Mouse (Mus musculus): ENCODE data around the gene Mamdc2. TPM values are rescaled to one million over a fixed set of nuclear protein-coding genes. Genes with fewer than 3 reads are reported as not detected.
"Not testable (repeated sequence)": the region's sequence is repeated elsewhere in the genome, so short reads cannot be mapped to it uniquely, and the experiment has no call there.

Mamdc2 gene
- polyA plus RNA-seq, 1 experiment from 2014 or later = 12.8 TPM

- Histone ChIP-seq H3K36me3 (ENCODE audit: insufficient read depth, low read length) (no peaks in the 10 kb centered on the region), H3K27me3 (replicated peaks; ENCODE audit: insufficient read depth, low read length) (no peaks in the 10 kb centered on the region), H3K4me3 (ENCODE audit: low read depth, low read length) (no peak overlapping the region), H3K27ac (ENCODE audit: low read length) (no peak overlapping the region), H3K9me3 (ENCODE audit: low read length) (no peaks in the 10 kb centered on the region), H3K4me2 (replicated peaks; ENCODE audit: low read depth, low read length) (no peak overlapping the region), H3K9ac (replicated peaks; ENCODE audit: low read depth) (no peak overlapping the region), H3K4me1 (ENCODE audit: insufficient read depth, low read depth, low read length) (no peaks in the 10 kb centered on the region)
- peak; percentile 57 for DNase-seq (ENCODE audit: low spot score)
- ATAC-seq = peak; percentile 65
- WGBS = 32% methylated on average over 8 of the region's 8 CpGs
- TF ChIP-seq EP300 (IDR thresholded peaks at IDR 0.05) (no peak), CTCF (IDR thresholded peaks at IDR 0.05) (no peak)
Measured at GRCm38 (mm10) chr19:23489780-23490179, 41.5 kb upstream of the Mamdc2 start.

- no peak for TF ChIP-seq EP300 (IDR thresholded peaks at IDR 0.05)
- no peak for TF ChIP-seq CTCF (IDR thresholded peaks at IDR 0.05)
- H3K4me1 ChIP-seq (ENCODE audit: insufficient read depth, low read depth, low read length) = no peaks in the 10 kb centered on the region
- ATAC-seq (no peak), DNase-seq (ENCODE audit: low spot score) (no peak)
- no peak overlapping the region for H3K4me2 ChIP-seq (replicated peaks; ENCODE audit: low read depth, low read length)
- H3K27me3 ChIP-seq (replicated peaks; ENCODE audit: insufficient read depth, low read length) = no peaks in the 10 kb centered on the region
- no peaks in the 10 kb centered on the region for H3K9me3 ChIP-seq (ENCODE audit: low read length)
- no peak overlapping the region for H3K4me3 ChIP-seq (ENCODE audit: low read depth, low read length)
- 86% methylated on average over 1 of the region's 1 CpGs for WGBS
- H3K36me3 ChIP-seq (ENCODE audit: insufficient read depth, low read length) = no peaks in the 10 kb centered on the region
- no peak overlapping the region for H3K9ac ChIP-seq (replicated peaks; ENCODE audit: low read depth)
- H3K27ac ChIP-seq (ENCODE audit: low read length) = no peak overlapping the region
Measured at GRCm38 (mm10) chr19:23487421-23487820, 39.2 kb upstream of the Mamdc2 start.

DNA sequence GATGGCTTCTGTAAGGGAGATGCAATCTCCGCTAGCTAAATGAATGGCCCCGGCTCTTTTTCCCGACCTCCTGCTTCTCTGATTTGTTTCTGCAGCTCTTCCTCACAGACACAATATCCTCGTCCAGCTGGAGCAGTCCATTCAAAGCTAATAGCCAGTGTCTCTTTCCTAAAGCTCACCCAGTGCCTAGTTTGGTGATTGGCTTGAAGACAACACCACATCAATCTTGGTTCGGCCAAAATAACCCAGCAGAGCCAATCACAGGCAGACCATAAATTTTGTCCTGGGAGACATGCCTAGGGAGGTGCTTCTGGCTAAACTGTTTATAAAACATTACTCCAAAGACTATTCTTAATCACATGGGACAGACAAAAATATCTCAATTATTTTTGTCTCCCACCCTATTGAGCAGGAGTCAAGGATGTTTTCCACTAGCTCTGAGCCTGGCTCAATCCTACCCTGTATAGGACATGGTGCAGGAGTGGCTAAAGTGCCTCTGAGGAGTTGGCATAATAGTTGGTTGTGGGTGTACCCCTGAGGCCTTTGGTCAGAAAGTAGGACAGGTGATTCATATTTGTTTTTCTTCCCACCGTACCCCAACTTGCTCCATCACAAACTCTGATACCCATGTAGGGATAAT, 38.5 kb upstream of the Mamdc2 start:
- DNase-seq (ENCODE audit: low spot score) (no peak), ATAC-seq (peak; percentile 8; the same call in 1 of the 2 replicates)
- H3K27ac ChIP-seq (ENCODE audit: low read length) = no peak overlapping the region
- H3K9me3 ChIP-seq (ENCODE audit: low read length) = no peaks in the 10 kb centered on the region
- TF ChIP-seq CTCF (IDR thresholded peaks at IDR 0.05) = no peak
- no peak for TF ChIP-seq EP300 (IDR thresholded peaks at IDR 0.05)
- H3K4me3 ChIP-seq (ENCODE audit: low read depth, low read length) = no peak overlapping the region
- H3K27me3 ChIP-seq (replicated peaks; ENCODE audit: insufficient read depth, low read length) = no peaks in the 10 kb centered on the region
- no peaks in the 10 kb centered on the region for H3K4me1 ChIP-seq (ENCODE audit: insufficient read depth, low read depth, low read length)
- no peaks in the 10 kb centered on the region for H3K36me3 ChIP-seq (ENCODE audit: insufficient read depth, low read length)
- H3K4me2 ChIP-seq (replicated peaks; ENCODE audit: low read depth, low read length) = no peak overlapping the region
- no peak overlapping the region for H3K9ac ChIP-seq (replicated peaks; ENCODE audit: low read depth)
- 64% methylated on average over 6 of the region's 6 CpGs for WGBS

GRCm38 (mm10) chr19:23485940-23486600, 37.8 kb upstream of the Mamdc2 start:
- H3K36me3 ChIP-seq (ENCODE audit: insufficient read depth, low read length) = no peaks in the 10 kb centered on the region
- no peak for TF ChIP-seq EP300 (IDR thresholded peaks at IDR 0.05)
- no peak for TF ChIP-seq CTCF (IDR thresholded peaks at IDR 0.05)
- H3K27me3 ChIP-seq (replicated peaks; ENCODE audit: insufficient read depth, low read length) = no peaks in the 10 kb centered on the region
- DNase-seq (ENCODE audit: low spot score) (no peak), ATAC-seq (0 out of 2 replicates have a peak, but pooled peaks have one; percentile 9)
- H3K9me3 ChIP-seq (ENCODE audit: low read length) = no peaks in the 10 kb centered on the region
- WGBS = 38% methylated on average over 7 of the region's 7 CpGs
- no peak overlapping the region for H3K4me2 ChIP-seq (replicated peaks; ENCODE audit: low read depth, low read length)
- no peak overlapping the region for H3K4me3 ChIP-seq (ENCODE audit: low read depth, low read length)
- no peaks in the 10 kb centered on the region for H3K4me1 ChIP-seq (ENCODE audit: insufficient read depth, low read depth, low read length)
- no peak overlapping the region for H3K9ac ChIP-seq (replicated peaks; ENCODE audit: low read depth)
- H3K27ac ChIP-seq (ENCODE audit: low read length) = no peak overlapping the region

GRCm38 (mm10) chr19:23482571-23482970, 34.3 kb upstream of the Mamdc2 start:
- H3K9me3 ChIP-seq (ENCODE audit: low read length); H3K4me1 ChIP-seq (ENCODE audit: insufficient read depth, low read depth, low read length); H3K27me3 ChIP-seq (replicated peaks; ENCODE audit: insufficient read depth, low read length); ATAC-seq; H3K27ac ChIP-seq (ENCODE audit: low read length); H3K4me2 ChIP-seq (replicated peaks; ENCODE audit: low read depth, low read length); H3K4me3 ChIP-seq (ENCODE audit: low read depth, low read length); H3K9ac ChIP-seq (replicated peaks; ENCODE audit: low read depth); H3K36me3 ChIP-seq (ENCODE audit: insufficient read depth, low read length); DNase-seq (ENCODE audit: low spot score): not testable (repeated sequence)
- 85% methylated on average over 2 of the region's 2 CpGs for WGBS

GRCm38 (mm10) chr19:23479597-23479967, 31.3 kb upstream of the Mamdc2 start:
- Histone ChIP-seq H3K36me3 (ENCODE audit: insufficient read depth, low read length) (no peaks in the 10 kb centered on the region), H3K9ac (replicated peaks; ENCODE audit: low read depth) (no peak overlapping the region), H3K27me3 (replicated peaks; ENCODE audit: insufficient read depth, low read length) (no peaks in the 10 kb centered on the region), H3K4me3 (ENCODE audit: low read depth, low read length) (no peak overlapping the region), H3K27ac (ENCODE audit: low read length) (0 out of 2 replicates have a peak overlapping the region, but pooled peaks have one; percentile 9), H3K4me1 (ENCODE audit: insufficient read depth, low read depth, low read length) (no peaks in the 10 kb centered on the region), H3K4me2 (replicated peaks; ENCODE audit: low read depth, low read length) (no peak overlapping the region), H3K9me3 (ENCODE audit: low read length) (no peaks in the 10 kb centered on the region)
- TF ChIP-seq CTCF (IDR thresholded peaks at IDR 0.05) = no peak
- peak; percentile 25; the same call in 1 of the 2 replicates for TF ChIP-seq EP300 (IDR thresholded peaks at IDR 0.05)
- ATAC-seq = peak; percentile 21; the same call in 1 of the 2 replicates
- peak; percentile 71 for DNase-seq (ENCODE audit: low spot score)
